Mouse (Mus musculus): Measurements from ENCODE around the gene Sumo3. TPM values are rescaled to one million over a fixed set of nuclear protein-coding genes. Genes with fewer than 3 reads are reported as not detected.

Sumo3 gene
- polyA plus RNA-seq, 1 experiment from 2014 or later = 170 TPM

DNA sequence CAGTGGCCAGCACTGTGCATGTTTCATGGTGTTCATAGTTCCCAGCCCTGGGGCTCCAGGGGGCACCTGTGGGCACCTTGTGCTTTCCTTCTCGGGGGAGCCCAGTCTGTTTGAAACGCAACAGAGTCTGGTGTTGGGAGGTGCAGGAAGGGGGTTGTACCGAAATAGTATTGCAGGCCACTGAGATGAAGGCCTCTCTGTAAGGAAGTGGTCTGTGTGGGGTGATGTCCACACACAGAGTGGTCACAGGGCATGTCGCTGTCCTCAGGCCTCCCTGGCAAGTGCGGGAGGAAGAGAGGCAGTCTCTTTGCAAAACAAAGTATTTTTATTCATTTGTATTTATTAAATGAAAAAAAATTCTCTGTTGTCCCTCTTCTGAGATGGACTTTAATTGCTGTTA lies 39.7 kb downstream of the Sumo3 start:
- no peaks in the 10 kb centered on the region for H3K9me3 ChIP-seq (replicated peaks; ENCODE audit: control insufficient read depth, low read length)
- 75% methylated on average over 5 of the region's 5 CpGs for WGBS
- no peak overlapping the region for H3K9ac ChIP-seq (ENCODE audit: low read length)
- no peak overlapping the region for H3K27ac ChIP-seq (ENCODE audit: low read length)
- H3K4me1 ChIP-seq (ENCODE audit: control insufficient read depth, insufficient read depth, low read length) = peaks cover 9% of the 10 kb centered on the region
- peaks cover 39% of the 10 kb centered on the region for H3K36me3 ChIP-seq (ENCODE audit: control insufficient read depth, insufficient read depth)
- H3K27me3 ChIP-seq (ENCODE audit: control insufficient read depth, insufficient read depth, low read length) = no peaks in the 10 kb centered on the region
- H3K4me3 ChIP-seq (ENCODE audit: low read length) = no peak overlapping the region
- H3K4me2 ChIP-seq (ENCODE audit: low read depth, low read length) = no peak overlapping the region
- ATAC-seq (replicated peaks; ENCODE audit: extremely low read depth, insufficient read depth, low FRiP score) = no peak

GRCm38 (mm10) chr10:77647461-77647860 lies 41.6 kb downstream of the Sumo3 start:
- Histone ChIP-seq H3K27me3 (ENCODE audit: control insufficient read depth, insufficient read depth, low read length) (no peaks in the 10 kb centered on the region), H3K9ac (ENCODE audit: low read length) (no peak overlapping the region), H3K4me2 (ENCODE audit: low read depth, low read length) (no peak overlapping the region), H3K4me3 (ENCODE audit: low read length) (no peak overlapping the region), H3K27ac (ENCODE audit: low read length) (no peak overlapping the region), H3K36me3 (ENCODE audit: control insufficient read depth, insufficient read depth) (peaks cover 27% of the 10 kb centered on the region), H3K4me1 (ENCODE audit: control insufficient read depth, insufficient read depth, low read length) (peaks cover 9% of the 10 kb centered on the region), H3K9me3 (replicated peaks; ENCODE audit: control insufficient read depth, low read length) (no peaks in the 10 kb centered on the region)
- WGBS = 60% methylated on average over 1 of the region's 1 CpGs
- ATAC-seq (replicated peaks; ENCODE audit: extremely low read depth, insufficient read depth, low FRiP score) = no peak

DNA sequence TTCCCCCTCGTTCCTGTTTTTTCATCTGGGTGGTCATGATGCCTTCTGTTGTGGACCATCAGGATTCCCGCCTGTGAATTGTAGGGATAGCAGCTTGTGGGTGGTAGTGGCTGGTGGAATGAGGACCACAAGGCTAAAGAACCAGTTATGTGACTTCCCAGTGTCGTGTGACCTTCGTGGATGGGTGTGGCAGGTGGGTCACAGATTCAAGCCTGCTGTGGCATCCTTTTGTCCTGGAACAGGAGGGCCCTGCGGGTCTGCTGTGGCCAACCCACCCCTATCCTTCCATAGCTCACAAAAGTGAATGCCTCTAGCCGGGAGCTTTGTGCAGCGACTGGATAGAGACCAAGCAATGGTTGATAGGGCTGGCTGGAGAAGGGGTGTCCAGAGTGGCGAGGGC lies 42.0 kb downstream of the Sumo3 start:
- 84% methylated on average over 8 of the region's 8 CpGs for WGBS
- H3K27me3 ChIP-seq (ENCODE audit: control insufficient read depth, insufficient read depth, low read length) = no peaks in the 10 kb centered on the region
- H3K4me1 ChIP-seq (ENCODE audit: control insufficient read depth, insufficient read depth, low read length) = peaks cover 9% of the 10 kb centered on the region
- no peak for ATAC-seq (replicated peaks; ENCODE audit: extremely low read depth, insufficient read depth, low FRiP score)
- no peak overlapping the region for H3K4me2 ChIP-seq (ENCODE audit: low read depth, low read length)
- no peak overlapping the region for H3K9ac ChIP-seq (ENCODE audit: low read length)
- no peak overlapping the region for H3K4me3 ChIP-seq (ENCODE audit: low read length)
- no peak overlapping the region for H3K27ac ChIP-seq (ENCODE audit: low read length)
- no peaks in the 10 kb centered on the region for H3K9me3 ChIP-seq (replicated peaks; ENCODE audit: control insufficient read depth, low read length)
- peaks cover 27% of the 10 kb centered on the region for H3K36me3 ChIP-seq (ENCODE audit: control insufficient read depth, insufficient read depth)

- no peak for ATAC-seq (replicated peaks; ENCODE audit: extremely low read depth, insufficient read depth, low FRiP score)
- Histone ChIP-seq H3K27ac (ENCODE audit: low read length) (no peak overlapping the region), H3K9ac (ENCODE audit: low read length) (no peak overlapping the region), H3K4me3 (ENCODE audit: low read length) (no peak overlapping the region), H3K36me3 (ENCODE audit: control insufficient read depth, insufficient read depth) (no peaks in the 10 kb centered on the region), H3K9me3 (replicated peaks; ENCODE audit: control insufficient read depth, low read length) (no peaks in the 10 kb centered on the region), H3K4me1 (ENCODE audit: control insufficient read depth, insufficient read depth, low read length) (no peaks in the 10 kb centered on the region), H3K4me2 (ENCODE audit: low read depth, low read length) (no peak overlapping the region), H3K27me3 (ENCODE audit: control insufficient read depth, insufficient read depth, low read length) (no peaks in the 10 kb centered on the region)
- 83% methylated on average over 9 of the region's 9 CpGs for WGBS
Observed at GRCm38 (mm10) chr10:77652046-77652445, 46.1 kb downstream of the Sumo3 start.

GRCm38 (mm10) chr10:77658286-77658994 lies 52.5 kb downstream of the Sumo3 start:
- Histone ChIP-seq H3K27ac (ENCODE audit: low read length) (no peak overlapping the region), H3K9me3 (replicated peaks; ENCODE audit: control insufficient read depth, low read length) (peaks cover 3% of the 10 kb centered on the region), H3K4me2 (ENCODE audit: low read depth, low read length) (no peak overlapping the region), H3K27me3 (ENCODE audit: control insufficient read depth, insufficient read depth, low read length) (no peaks in the 10 kb centered on the region; the same call in 1 of the 2 replicates), H3K9ac (ENCODE audit: low read length) (no peak overlapping the region), H3K4me3 (ENCODE audit: low read length) (no peak overlapping the region), H3K36me3 (ENCODE audit: control insufficient read depth, insufficient read depth) (no peaks in the 10 kb centered on the region), H3K4me1 (ENCODE audit: control insufficient read depth, insufficient read depth, low read length) (no peaks in the 10 kb centered on the region)
- no peak for ATAC-seq (replicated peaks; ENCODE audit: extremely low read depth, insufficient read depth, low FRiP score)
- 59% methylated on average over 15 of the region's 15 CpGs for WGBS

DNA sequence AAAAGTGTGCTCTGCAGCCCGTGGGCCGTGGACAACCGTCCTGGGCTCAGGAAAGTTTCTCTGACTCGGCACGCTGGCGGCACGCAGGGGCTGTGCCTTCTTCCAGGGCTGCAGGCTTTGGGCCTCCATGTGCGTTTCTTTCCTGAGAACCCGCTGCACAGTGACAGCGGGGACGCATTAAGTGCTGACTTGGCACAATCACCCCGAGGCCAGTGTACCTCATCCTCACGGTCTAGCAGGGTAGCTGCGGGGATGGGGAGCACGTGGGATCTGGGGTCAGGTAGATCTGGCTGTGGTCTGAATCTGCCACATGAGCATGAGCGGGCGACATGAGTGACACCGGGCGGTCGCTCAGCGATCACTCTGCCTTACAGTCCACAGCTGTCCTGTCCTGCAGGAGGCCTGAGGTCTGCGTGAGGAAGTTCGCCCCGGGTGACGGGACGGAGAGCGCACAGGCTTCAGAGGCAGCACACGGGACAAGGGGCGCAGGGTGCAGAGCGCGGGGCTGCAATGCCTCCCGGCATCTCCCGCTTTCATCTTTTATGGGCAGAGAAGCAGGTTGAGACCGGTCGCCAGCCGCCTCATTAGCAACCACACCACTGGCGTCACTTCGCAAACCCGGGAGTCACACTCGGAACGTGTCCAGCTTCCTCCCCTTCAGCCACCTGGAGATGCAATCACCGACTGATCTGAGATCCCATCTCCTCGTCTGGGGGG lies 58.2 kb downstream of the Sumo3 start:
- WGBS = 31% methylated on average over 43 of the region's 43 CpGs
- Histone ChIP-seq H3K4me1 (ENCODE audit: control insufficient read depth, insufficient read depth, low read length) (no peaks in the 10 kb centered on the region), H3K4me3 (ENCODE audit: low read length) (no peak overlapping the region), H3K27ac (ENCODE audit: low read length) (no peak overlapping the region), H3K4me2 (ENCODE audit: low read depth, low read length) (peak overlapping the region; percentile 23; the same call in 1 of the 2 replicates), H3K9ac (ENCODE audit: low read length) (no peak overlapping the region), H3K27me3 (ENCODE audit: control insufficient read depth, insufficient read depth, low read length) (peaks cover 2% of the 10 kb centered on the region), H3K9me3 (replicated peaks; ENCODE audit: control insufficient read depth, low read length) (peaks cover 3% of the 10 kb centered on the region), H3K36me3 (ENCODE audit: control insufficient read depth, insufficient read depth) (no peaks in the 10 kb centered on the region)
- ATAC-seq (replicated peaks; ENCODE audit: extremely low read depth, insufficient read depth, low FRiP score) = no peak

DNA sequence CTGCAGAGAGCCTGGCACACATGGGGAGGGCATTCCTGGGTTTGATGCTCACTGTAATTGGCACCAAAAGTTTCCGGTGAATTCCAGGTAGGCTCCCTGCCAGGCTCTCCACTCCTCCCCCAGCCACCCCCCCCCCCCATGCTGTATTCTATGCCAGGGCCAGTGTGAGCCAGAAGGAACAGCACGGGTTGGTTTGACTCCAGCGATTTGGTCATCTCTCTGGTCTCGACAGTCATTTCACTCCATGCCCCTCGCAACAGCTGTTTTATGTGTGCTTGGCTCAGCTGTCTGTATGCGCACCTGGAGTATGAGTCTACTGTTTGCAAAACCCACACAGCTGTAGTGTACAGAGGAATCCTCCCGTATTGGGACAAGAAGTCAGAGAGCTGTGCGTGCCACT lies 60.4 kb downstream of the Sumo3 start:
- Histone ChIP-seq H3K9ac (ENCODE audit: low read length) (no peak overlapping the region), H3K36me3 (ENCODE audit: control insufficient read depth, insufficient read depth) (no peaks in the 10 kb centered on the region), H3K4me1 (ENCODE audit: control insufficient read depth, insufficient read depth, low read length) (no peaks in the 10 kb centered on the region), H3K9me3 (replicated peaks; ENCODE audit: control insufficient read depth, low read length) (no peaks in the 10 kb centered on the region), H3K4me3 (ENCODE audit: low read length) (no peak overlapping the region), H3K27ac (ENCODE audit: low read length) (no peak overlapping the region), H3K27me3 (ENCODE audit: control insufficient read depth, insufficient read depth, low read length) (peaks cover 2% of the 10 kb centered on the region), H3K4me2 (ENCODE audit: low read depth, low read length) (no peak overlapping the region)
- ATAC-seq (replicated peaks; ENCODE audit: extremely low read depth, insufficient read depth, low FRiP score) = no peak
- WGBS = 69% methylated on average over 8 of the region's 8 CpGs

DNA sequence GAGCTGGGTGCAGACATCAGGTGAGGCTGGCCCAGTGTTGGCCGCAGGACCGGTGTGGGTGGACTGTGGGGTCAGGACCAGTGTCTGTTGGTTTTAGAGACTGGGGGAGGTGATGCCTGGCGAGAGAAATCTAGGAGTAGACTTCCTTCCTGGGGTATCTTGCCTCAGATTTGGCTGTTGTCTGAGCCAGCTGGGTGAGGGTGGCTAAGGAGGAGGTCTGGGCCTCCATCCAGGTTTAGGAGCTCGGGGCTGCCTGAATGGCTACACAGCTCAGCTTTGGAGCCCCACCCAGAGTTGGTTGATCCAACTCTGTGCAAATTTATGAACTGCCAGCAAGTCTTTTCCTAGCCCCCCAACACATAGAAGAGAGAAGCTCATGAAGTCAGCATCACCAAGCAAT lies 61.5 kb downstream of the Sumo3 start:
- Histone ChIP-seq H3K4me3 (ENCODE audit: low read length) (no peak overlapping the region), H3K9ac (ENCODE audit: low read length) (no peak overlapping the region), H3K36me3 (ENCODE audit: control insufficient read depth, insufficient read depth) (no peaks in the 10 kb centered on the region), H3K4me2 (ENCODE audit: low read depth, low read length) (no peak overlapping the region), H3K4me1 (ENCODE audit: control insufficient read depth, insufficient read depth, low read length) (no peaks in the 10 kb centered on the region), H3K27me3 (ENCODE audit: control insufficient read depth, insufficient read depth, low read length) (peaks cover 2% of the 10 kb centered on the region), H3K9me3 (replicated peaks; ENCODE audit: control insufficient read depth, low read length) (no peaks in the 10 kb centered on the region), H3K27ac (ENCODE audit: low read length) (no peak overlapping the region)
- ATAC-seq (replicated peaks; ENCODE audit: extremely low read depth, insufficient read depth, low FRiP score) = no peak
- 66% methylated on average over 4 of the region's 4 CpGs for WGBS
